In the genomic region with DNA sequence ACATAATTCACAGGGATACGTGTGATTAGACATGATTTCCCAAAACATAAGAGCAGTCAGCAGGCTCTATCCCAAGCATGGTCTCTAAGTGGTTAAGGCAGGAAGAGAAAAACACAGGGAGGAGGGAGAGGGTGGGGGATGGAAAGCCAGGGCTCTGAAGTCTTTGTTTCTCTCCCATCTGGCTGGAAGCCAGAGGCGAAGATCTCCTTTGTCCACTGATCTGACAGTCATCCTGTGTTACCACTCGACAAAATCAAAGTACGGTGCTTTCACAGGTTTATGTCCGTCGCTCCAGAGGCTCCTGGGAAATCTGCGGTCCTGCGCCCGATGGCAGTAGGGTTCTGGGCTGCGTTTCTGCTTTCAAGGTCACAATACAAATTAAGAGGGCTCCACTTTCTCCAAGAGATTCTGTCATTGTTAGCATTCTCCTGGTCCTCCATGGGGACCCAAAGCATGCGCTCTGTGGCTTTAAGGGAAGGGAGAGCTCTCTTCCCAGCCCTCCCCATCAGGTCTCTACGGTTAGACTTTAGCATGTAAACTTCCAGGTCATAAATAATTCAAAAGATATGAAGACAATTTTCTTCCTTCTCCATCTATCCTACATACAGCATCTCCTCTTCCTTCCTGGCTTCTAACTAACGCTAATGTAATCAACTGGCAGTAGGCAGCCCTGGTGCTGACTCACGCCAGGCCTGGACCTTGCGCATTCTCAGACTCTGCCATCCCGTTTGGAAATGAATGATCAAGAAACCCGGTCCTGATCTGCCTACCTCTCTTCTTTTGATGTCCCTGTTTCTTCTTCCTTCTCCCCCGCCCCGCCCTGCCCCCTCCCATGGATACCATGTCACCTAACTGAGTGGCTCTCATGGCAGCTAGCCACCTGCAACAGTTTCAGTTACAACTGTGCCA, we compare ENCODE assay signal across 7 mouse cellular contexts.
DNase-seq lines count a peak whose midpoint lies in the region; ATAC-seq and TF ChIP-seq lines count a peak whose summit lies in the region.

No protein-coding gene starts in this region.

- 0 out of 2 replicates have a peak overlapping the region, but pooled peaks have one; percentile 1 for H3K4me2 ChIP-seq in lung, embryonic 14.5 days
- H3K4me2 ChIP-seq in embryonic facial prominence, embryonic 11.5 days (ENCODE audit: low read depth, low read length), result no peak overlapping the region
- H3K4me2 ChIP-seq in heart, embryonic 16.5 days (ENCODE audit: low read depth, low read length), result peak overlapping the region; percentile 22; the same call in 1 of the 2 replicates
- H3K4me2 ChIP-seq in lung, embryonic 15.5 days, result no peak overlapping the region

- no peak overlapping the region for H3K27ac ChIP-seq in lung, embryonic 14.5 days (ENCODE audit: low read depth)
- H3K27ac ChIP-seq in embryonic facial prominence, embryonic 11.5 days (replicated peaks; ENCODE audit: low read depth, low read length), result no peak overlapping the region
- 0 out of 2 replicates have a peak overlapping the region, but pooled peaks have one; percentile 16 for H3K27ac ChIP-seq in heart, embryonic 16.5 days (ENCODE audit: low read length)
- no peak overlapping the region for H3K27ac ChIP-seq in lung, embryonic 15.5 days

- H3K9ac ChIP-seq in lung, embryonic 14.5 days, result no peak overlapping the region
- H3K9ac ChIP-seq in embryonic facial prominence, embryonic 11.5 days (replicated peaks; ENCODE audit: low read length), result no peak overlapping the region
- no peak overlapping the region for H3K9ac ChIP-seq in heart, embryonic 16.5 days (ENCODE audit: low read length)
- no peak overlapping the region for H3K9ac ChIP-seq in lung, embryonic 15.5 days

- no peak for TF ChIP-seq CTCF in lung, embryonic 14.5 days (IDR thresholded peaks at IDR 0.05; ENCODE audit: low read depth)
- TF ChIP-seq CTCF in lung, adult 2 months (IDR thresholded peaks at IDR 0.05; ENCODE audit: insufficient read depth, low read length), result no peak

- H3K4me3 ChIP-seq in lung, embryonic 14.5 days (ENCODE audit: low read depth, low read length), result no peak overlapping the region
- H3K4me3 ChIP-seq in lung, adult 2 months (replicated peaks; ENCODE audit: extremely low read depth, low read depth, low read length), result no peak overlapping the region
- no peak overlapping the region for H3K4me3 ChIP-seq in embryonic facial prominence, embryonic 11.5 days (ENCODE audit: low read depth, low read length)
- no peak overlapping the region for H3K4me3 ChIP-seq in heart, embryonic 16.5 days (ENCODE audit: low read length)
- H3K4me3 ChIP-seq in lung, embryonic 15.5 days, result no peak overlapping the region

- 0 out of 2 replicates have a peak, but pooled peaks have one; percentile 28 for ATAC-seq in lung, embryonic 14.5 days (ENCODE audit: insufficient read depth)
- ATAC-seq in embryonic facial prominence, embryonic 11.5 days (replicated peaks; ENCODE audit: insufficient number of reproducible peaks, low FRiP score, low TSS enrichment, low read depth), result no peak; the same call in 1 of the 2 replicates
- ATAC-seq in heart, embryonic 16.5 days (replicated peaks; ENCODE audit: extremely low read depth, insufficient read depth, low FRiP score), result no peak
- ATAC-seq in lung, embryonic 15.5 days (ENCODE audit: borderline replicate concordance, extremely low read depth, low FRiP score, low TSS enrichment), result peak; percentile 45; the same call in 1 of the 2 replicates
- ATAC-seq in CD4-positive, CD25-positive, alpha-beta regulatory T cell, adult 4 months, result no peak

- no peaks in the 10 kb centered on the region for H3K27me3 ChIP-seq in lung, embryonic 14.5 days (ENCODE audit: insufficient read depth, low read length)
- H3K27me3 ChIP-seq in embryonic facial prominence, embryonic 11.5 days (ENCODE audit: control insufficient read depth, insufficient read depth, low read length), result no peaks in the 10 kb centered on the region
- no peaks in the 10 kb centered on the region for H3K27me3 ChIP-seq in heart, embryonic 16.5 days (ENCODE audit: control insufficient read depth, insufficient read depth, low read length)
- H3K27me3 ChIP-seq in lung, embryonic 15.5 days, result no peaks in the 10 kb centered on the region

- no peak for TF ChIP-seq POLR2A in lung, adult 2 months (IDR thresholded peaks at IDR 0.05; ENCODE audit: borderline replicate concordance, extremely low read depth, low read depth, low read length)

- DNase-seq in lung, embryonic 14.5 days, result peak; percentile 72
- DNase-seq in lung, adult 2 months, result no peak
- DNase-seq in embryonic facial prominence, embryonic 11.5 days (ENCODE audit: low spot score), result peak; percentile 36
- DNase-seq in ovary, postnatal 10 days (ENCODE audit: low spot score), result no peak

- H3K9me3 ChIP-seq in lung, embryonic 14.5 days (ENCODE audit: low read depth, low read length), result no peaks in the 10 kb centered on the region
- no peaks in the 10 kb centered on the region for H3K9me3 ChIP-seq in embryonic facial prominence, embryonic 11.5 days (replicated peaks; ENCODE audit: control insufficient read depth, low read length)
- H3K9me3 ChIP-seq in heart, embryonic 16.5 days (replicated peaks; ENCODE audit: control insufficient read depth, low read length), result no peaks in the 10 kb centered on the region
- H3K9me3 ChIP-seq in lung, embryonic 15.5 days, result no peaks in the 10 kb centered on the region

- 63% methylated on average over 19 of the region's 19 CpGs for WGBS in lung, embryonic 14.5 days
- WGBS in lung, adult 2 months, result 51% methylated on average over 19 of the region's 19 CpGs
- WGBS in embryonic facial prominence, embryonic 11.5 days, result 72% methylated on average over 19 of the region's 19 CpGs
- WGBS in heart, embryonic 16.5 days, result 63% methylated on average over 19 of the region's 19 CpGs
- WGBS in lung, embryonic 15.5 days, result 55% methylated on average over 19 of the region's 19 CpGs

- H3K36me3 ChIP-seq in lung, embryonic 14.5 days (ENCODE audit: insufficient read depth), result no peaks in the 10 kb centered on the region
- H3K36me3 ChIP-seq in embryonic facial prominence, embryonic 11.5 days (replicated peaks; ENCODE audit: control insufficient read depth, insufficient read depth, low read depth, low read length), result no peaks in the 10 kb centered on the region
- H3K36me3 ChIP-seq in heart, embryonic 16.5 days (ENCODE audit: control insufficient read depth, insufficient read depth), result no peaks in the 10 kb centered on the region
- no peaks in the 10 kb centered on the region for H3K36me3 ChIP-seq in lung, embryonic 15.5 days

- peaks cover 13% of the 10 kb centered on the region; the same call in 1 of the 2 replicates for H3K4me1 ChIP-seq in lung, embryonic 14.5 days (ENCODE audit: insufficient read depth)
- H3K4me1 ChIP-seq in lung, adult 2 months (ENCODE audit: control insufficient read depth, insufficient read depth, low read length), result peaks cover 11% of the 10 kb centered on the region
- H3K4me1 ChIP-seq in embryonic facial prominence, embryonic 11.5 days (ENCODE audit: control insufficient read depth, insufficient read depth, low read length), result no peaks in the 10 kb centered on the region; the same call in 1 of the 2 replicates
- peaks cover 8% of the 10 kb centered on the region for H3K4me1 ChIP-seq in heart, embryonic 16.5 days (ENCODE audit: control insufficient read depth, insufficient read depth, low read length)
- peaks cover 22% of the 10 kb centered on the region for H3K4me1 ChIP-seq in lung, embryonic 15.5 days

Comparison
In these comparisons a context has a peak if more than half of its experiments do, and no peak if none do; other contexts are left out.
1. DNase-seq: peak in lung, embryonic 14.5 days (single experiment) and embryonic facial prominence, embryonic 11.5 days (single experiment); none in lung, adult 2 months (single experiment) and ovary, postnatal 10 days (single experiment).
2. H3K4me2 ChIP-seq: peak in lung, embryonic 14.5 days (single experiment) and heart, embryonic 16.5 days (single experiment); none in embryonic facial prominence, embryonic 11.5 days (single experiment) and lung, embryonic 15.5 days (single experiment).
3. ATAC-seq: peak in lung, embryonic 14.5 days (single experiment) and lung, embryonic 15.5 days (single experiment); none in embryonic facial prominence, embryonic 11.5 days (single experiment), heart, embryonic 16.5 days (single experiment) and CD4-positive, CD25-positive, alpha-beta regulatory T cell, adult 4 months (single experiment).